Mouse (Mus musculus) MEL (cell line): Measurements from ENCODE around the gene Erf. TPM values are rescaled to one million over a fixed set of nuclear protein-coding genes. Genes with fewer than 3 reads are reported as not detected.

Experiments
- DNase-seq: peaks from one replicate; pipeline ENCODE4 v3.0.0; 2011; ENCODE audit warnings: low read depth, low spot score
- H3K27ac ChIP-seq: 2 replicates; pipeline ENCODE4 v1.5.1; 2012; ENCODE audit warnings: low read depth, mild to moderate bottlenecking, control low read depth, low read length, moderate library complexity; ENCODE audit not compliant: control insufficient read depth
- H3K27me3 ChIP-seq, 2 experiments: fragments of 150-350 bp in 1 of 2; sonication (generic) in 1 of 2; 2 replicates each; pipeline ENCODE4 v1.6.1; 2012; ENCODE audit warnings: low read length in 2 of 2, mild to moderate bottlenecking in 2 of 2, improper control_type of control experiment in 1 of 2, moderate library complexity in 1 of 2; ENCODE audit not compliant: insufficient read depth in 2 of 2, control insufficient read depth in 1 of 2
- H3K36me3 ChIP-seq, 2 experiments: 2 replicates each; pipeline ENCODE4 v1.6.1; 2012 to 2014; ENCODE audit warnings: low read length in 2 of 2, improper control_type of control experiment in 1 of 2, inconsistent platforms in 1 of 2, mild to moderate bottlenecking in 1 of 2; ENCODE audit not compliant: insufficient read depth in 2 of 2, control insufficient read depth in 1 of 2
- H3K4me1 ChIP-seq, 2 experiments: fragments of 150-350 bp in 1 of 2; sonication (generic) in 1 of 2; 2 replicates each; pipeline ENCODE4 v1.6.1; 2012; ENCODE audit warnings: low read length in 2 of 2, improper control_type of control experiment in 1 of 2, mild to moderate bottlenecking in 1 of 2; ENCODE audit not compliant: insufficient read depth in 2 of 2, control insufficient read depth in 1 of 2
- H3K4me3 ChIP-seq, 2 experiments: fragments of 150-350 bp in 1 of 2; sonication (generic) in 1 of 2; 2 replicates each; pipeline ENCODE4 v1.5.1; 2012; ENCODE audit warnings: low read depth in 2 of 2, low read length in 2 of 2, mild to moderate bottlenecking in 2 of 2, moderate library complexity in 2 of 2, control low read depth in 1 of 2, improper control_type of control experiment in 1 of 2; ENCODE audit not compliant: control insufficient read depth in 1 of 2, insufficient read depth in 1 of 2
- H3K79me2 ChIP-seq: 2 replicates; pipeline ENCODE4 v1.6.1; 2012; ENCODE audit warnings: mild to moderate bottlenecking, low read length, moderate library complexity; ENCODE audit not compliant: control insufficient read depth, poor library complexity, insufficient read depth
- H3K9ac ChIP-seq: 2 replicates; pipeline ENCODE4 v1.6.1; 2012; ENCODE audit warnings: low read depth, mild to moderate bottlenecking, control low read depth, low read length, moderate library complexity; ENCODE audit not compliant: control insufficient read depth, poor library complexity, severe bottlenecking
- H3K9me3 ChIP-seq: fragments of 150-350 bp; sonication (generic); replicated peaks from 2 replicates; pipeline ENCODE4 v1.6.1; 2012; ENCODE audit warnings: mild to moderate bottlenecking, low read length, improper control_type of control experiment, moderate library complexity; ENCODE audit not compliant: insufficient read depth
- CHD1 ChIP-seq: IDR thresholded peaks from 2 replicates; pipeline ENCODE4 v1.6.1; 2012; ENCODE audit warnings: low read depth, mild to moderate bottlenecking, inconsistent platforms, low read length, improper control_type of control experiment
- CTCF ChIP-seq, 3 experiments: IDR thresholded peaks in 2 of 3; conservative IDR thresholded peaks in 1 of 3; 2 replicates each; pipeline ENCODE4 v1.5.1; 2011 to 2012; ENCODE audit warnings: low read length in 3 of 3, low read depth in 2 of 3, mild to moderate bottlenecking in 2 of 3, improper control_type of control experiment in 1 of 3, inconsistent platforms in 1 of 3, mixed read lengths in 1 of 3, moderate library complexity in 1 of 3; ENCODE audit not compliant: control insufficient read depth in 1 of 3, insufficient read depth in 1 of 3, poor library complexity in 1 of 3, severe bottlenecking in 1 of 3
- E2F4 ChIP-seq: IDR thresholded peaks from 2 replicates; pipeline ENCODE4 v1.6.1; 2011; ENCODE audit warnings: low read depth, low read length, improper control_type of control experiment, borderline replicate concordance
- EP300 ChIP-seq, 2 experiments: IDR thresholded peaks; 2 replicates each; pipeline ENCODE4 v1.6.1; 2011; ENCODE audit warnings: improper control_type of control experiment in 2 of 2, low read length in 2 of 2, low read depth in 1 of 2, mild to moderate bottlenecking in 1 of 2
- GABPA ChIP-seq: IDR thresholded peaks from 2 replicates; pipeline ENCODE4 v1.6.1; 2012; ENCODE audit warnings: low read depth, mild to moderate bottlenecking, inconsistent platforms, low read length, improper control_type of control experiment, moderate library complexity
- GATA1 ChIP-seq: IDR thresholded peaks from 2 replicates; pipeline ENCODE4 v1.6.1; 2011; ENCODE audit warnings: low read depth, low read length, improper control_type of control experiment
- HCFC1 ChIP-seq: IDR thresholded peaks from 2 replicates; pipeline ENCODE4 v1.6.1; 2012; ENCODE audit warnings: low read depth, mild to moderate bottlenecking, inconsistent platforms, low read length, improper control_type of control experiment, moderate library complexity
- KAT2A ChIP-seq: conservative IDR thresholded peaks from 2 replicates; pipeline ENCODE4 v1.6.1; 2012; ENCODE audit warnings: low read depth, low read length, improper control_type of control experiment, inconsistent platforms
- MEF2A ChIP-seq: IDR thresholded peaks from 2 replicates; pipeline ENCODE4 v1.6.1; 2014; ENCODE audit warnings: low read depth, mild to moderate bottlenecking, inconsistent platforms, low read length, improper control_type of control experiment; ENCODE audit not compliant: poor library complexity, insufficient replicate concordance, severe bottlenecking; ENCODE audit errors: extremely low read depth
- MXI1 ChIP-seq: IDR thresholded peaks from 2 replicates; pipeline ENCODE4 v1.6.1; 2011; ENCODE audit warnings: mild to moderate bottlenecking, low read depth, low read length, improper control_type of control experiment
- MYB ChIP-seq: IDR thresholded peaks from 2 replicates; pipeline ENCODE4 v1.6.1; 2011; ENCODE audit warnings: mild to moderate bottlenecking, low read depth, low read length, improper control_type of control experiment
- MYC ChIP-seq: IDR thresholded peaks from 2 replicates; pipeline ENCODE4 v1.6.1; 2011; ENCODE audit warnings: low read depth, mild to moderate bottlenecking, low read length, improper control_type of control experiment, moderate library complexity
- NELFE ChIP-seq: IDR thresholded peaks from 2 replicates; pipeline ENCODE4 v1.6.1; 2011; ENCODE audit warnings: low read depth, low read length, improper control_type of control experiment
- NRF1 ChIP-seq: IDR thresholded peaks from 2 replicates; pipeline ENCODE4 v1.6.1; 2014; ENCODE audit warnings: low read depth, mild to moderate bottlenecking, inconsistent platforms, low read length, improper control_type of control experiment, moderate library complexity; ENCODE audit not compliant: poor library complexity, insufficient read depth, severe bottlenecking
- POLR2AphosphoS2 ChIP-seq: IDR thresholded peaks from 2 replicates; pipeline ENCODE4 v1.6.1; 2011; ENCODE audit warnings: low read length, improper control_type of control experiment
- POLR2AphosphoS5 ChIP-seq: IDR thresholded peaks from 2 replicates; pipeline ENCODE4 v1.6.1; 2012; ENCODE audit warnings: low read depth, borderline replicate concordance, mild to moderate bottlenecking, inconsistent platforms, low read length, moderate library complexity, mixed read lengths
- RAD21 ChIP-seq: IDR thresholded peaks from 2 replicates; pipeline ENCODE4 v1.6.1; 2011; ENCODE audit warnings: mild to moderate bottlenecking, low read depth, low read length, improper control_type of control experiment
- RCOR1 ChIP-seq: IDR thresholded peaks from 2 replicates; pipeline ENCODE4 v1.6.1; 2012; ENCODE audit warnings: low read depth, mild to moderate bottlenecking, inconsistent platforms, low read length, improper control_type of control experiment
- TBP ChIP-seq: IDR thresholded peaks from 2 replicates; pipeline ENCODE4 v1.8.0; 2011; ENCODE audit warnings: low read depth, low read length, improper control_type of control experiment
- TCF12 ChIP-seq: IDR thresholded peaks from 2 replicates; pipeline ENCODE4 v1.6.1; 2014; ENCODE audit warnings: low read depth, mild to moderate bottlenecking, inconsistent platforms, low read length, improper control_type of control experiment, moderate library complexity
- UBTF ChIP-seq: IDR thresholded peaks from 2 replicates; pipeline ENCODE4 v1.6.1; 2012; ENCODE audit warnings: low read depth, mild to moderate bottlenecking, inconsistent platforms, low read length, improper control_type of control experiment, moderate library complexity, borderline replicate concordance; ENCODE audit not compliant: insufficient read depth
- USF1 ChIP-seq: IDR thresholded peaks from 2 replicates; pipeline ENCODE4 v1.6.1; 2014; ENCODE audit warnings: low read depth, mild to moderate bottlenecking, inconsistent platforms, low read length, improper control_type of control experiment, moderate library complexity
- USF2 ChIP-seq, 2 experiments: IDR thresholded peaks; 2 replicates each; pipeline ENCODE4 v1.6.1; 2011 to 2012; ENCODE audit warnings: improper control_type of control experiment in 2 of 2, low read length in 2 of 2, borderline replicate concordance in 1 of 2, inconsistent platforms in 1 of 2, low read depth in 1 of 2, mild to moderate bottlenecking in 1 of 2; ENCODE audit not compliant: insufficient read depth in 1 of 2
- ZC3H11A ChIP-seq: IDR thresholded peaks from 2 replicates; pipeline ENCODE4 v1.6.1; 2012; ENCODE audit warnings: low read depth, mild to moderate bottlenecking, inconsistent platforms, low read length, improper control_type of control experiment
- polyA plus RNA-seq, 2 experiments: library from polyadenylated mRNA; stranded (reverse) in 1 of 2; unstranded in 1 of 2; fragments of >175 nt in 1 of 2; fragments of >200 nt in 1 of 2; gene quantifications; 2 replicates each; pipeline versions ENCODE4 v1.2.1 to v1.2.4; 2012; ENCODE audit warnings: low replicate concordance in 2 of 2, low read depth in 1 of 2; ENCODE audit not compliant: insufficient read length in 2 of 2, insufficient read depth in 1 of 2, missing spikeins in 1 of 2
- total RNA-seq: library from RNA; depleted of rRNA; stranded (reverse); fragments of 300-350 nt; gene quantifications from 2 replicates; pipeline ENCODE4 v1.2.3, GENCODE M21; 2012

Gene Erf
- total and polyA plus RNA-seq, 3 experiments: 24.6 to 33.2 TPM; not detected in 1

GRCm38 (mm10) chr7:25293191-25293739 lies 42.7 kb upstream of the Erf start:
- H3K9me3 ChIP-seq: no peaks in the 10 kb centered on the region
- H3K9ac ChIP-seq: no peak overlapping the region
- peaks cover 12 to 15% of the 10 kb centered on the region in 2 experiments for H3K36me3 ChIP-seq
- no peak overlapping the region for H3K4me3 ChIP-seq
- DNase-seq: no peak
- peaks cover 5% of the 10 kb centered on the region; the same call in 1 of the 2 replicates for H3K79me2 ChIP-seq
- no peak for TF ChIP-seq TBP
- TF ChIP-seq POLR2AphosphoS5: no peak
- no peak for TF ChIP-seq USF1
- no peak for TF ChIP-seq ZC3H11A
- no peak for TF ChIP-seq TCF12
- no peak for TF ChIP-seq CHD1
- TF ChIP-seq RAD21: no peak
- no peak for TF ChIP-seq CTCF (IDR thresholded peaks at IDR 0.05 in 2 of 3, conservative IDR thresholded peaks at IDR 0.05 in 1 of 3; ENCODE audit: control insufficient read depth in 1 of 3, insufficient read depth in 1 of 3, low read depth in 2 of 3, low read length in 3 of 3, poor library complexity in 1 of 3, severe bottlenecking in 1 of 3)
- TF ChIP-seq UBTF: no peak
- TF ChIP-seq KAT2A: no peak
- peaks cover 3 to 16% of the 10 kb centered on the region in 2 experiments for H3K4me1 ChIP-seq
- H3K27me3 ChIP-seq: no peaks in the 10 kb centered on the region
- H3K27ac ChIP-seq: no peak overlapping the region

GRCm38 (mm10) chr7:25292107-25292506 lies 41.5 kb upstream of the Erf start:
- Histone ChIP-seq H3K9me3 (no peaks in the 10 kb centered on the region), H3K36me3 (peaks cover 12 to 23% of the 10 kb centered on the region in 2 experiments), H3K9ac (no peak overlapping the region), H3K27ac (no peak overlapping the region), H3K27me3 (no peaks in the 10 kb centered on the region), H3K79me2 (peaks cover 1% of the 10 kb centered on the region), H3K4me3 (no peak overlapping the region), H3K4me1 (peaks cover 3 to 16% of the 10 kb centered on the region in 2 experiments)
- no peak for DNase-seq
- TF ChIP-seq UBTF (no peak), USF1 (no peak), GATA1 (no peak)

- Histone ChIP-seq H3K36me3 (peaks cover 7 to 30% of the 10 kb centered on the region in 2 experiments), H3K79me2 (peaks cover 2% of the 10 kb centered on the region; the same call in 1 of the 2 replicates), H3K27me3 (no peaks in the 10 kb centered on the region), H3K9me3 (no peaks in the 10 kb centered on the region), H3K9ac (no peak overlapping the region), H3K4me1 (peaks cover 0 to 12% of the 10 kb centered on the region in 2 experiments; a peak in 2 of 4 replicates), H3K27ac (no peak overlapping the region), H3K4me3 (no peak overlapping the region)
- no peak for TF ChIP-seq MXI1
- no peak for TF ChIP-seq POLR2AphosphoS2
- no peak for TF ChIP-seq MYC
- TF ChIP-seq HCFC1: no peak
- no peak for TF ChIP-seq RCOR1
- TF ChIP-seq ZC3H11A: no peak
- TF ChIP-seq MEF2A: no peak
- TF ChIP-seq E2F4: no peak
- no peak for TF ChIP-seq NELFE
- TF ChIP-seq NRF1: no peak
- no peak for TF ChIP-seq GABPA
- no peak for TF ChIP-seq RAD21
- TF ChIP-seq EP300 (IDR thresholded peaks at IDR 0.05; ENCODE audit: low read depth in 1 of 2, low read length in 2 of 2): no peak
- TF ChIP-seq MYB: no peak
- no peak for TF ChIP-seq USF2 (IDR thresholded peaks at IDR 0.05; ENCODE audit: borderline replicate concordance in 1 of 2, insufficient read depth in 1 of 2, low read depth in 1 of 2, low read length in 2 of 2)
- TF ChIP-seq GATA1: no peak
- DNase-seq: peak; percentile 76
Measured at GRCm38 (mm10) chr7:25290911-25291310, 40.4 kb upstream of the Erf start.
